Comparison of ENCODE assay signal across 34 mouse cellular contexts in the genomic region with DNA sequence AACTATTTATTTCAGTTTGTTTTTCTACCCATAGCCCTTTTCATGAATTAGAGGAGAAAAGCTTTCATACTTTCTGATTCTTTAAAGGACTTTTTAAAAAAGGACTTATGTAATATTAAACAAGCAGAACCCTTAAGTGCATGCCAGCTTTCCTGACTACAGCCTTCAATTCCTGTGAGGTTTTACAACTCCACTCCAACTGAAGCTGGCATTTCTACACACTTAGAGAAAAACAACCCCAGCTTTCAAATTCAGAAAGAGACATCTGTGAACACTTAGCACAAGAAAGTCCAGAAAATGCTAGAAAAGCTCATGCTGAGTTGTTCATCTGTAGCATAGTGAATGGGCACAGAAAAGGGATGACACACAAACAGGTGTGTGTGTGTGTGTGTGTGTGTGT. TPM values are rescaled to one million over a fixed set of nuclear protein-coding genes. Genes with fewer than 3 reads are reported as not detected.
A peak's percentile ranks its signal among the peaks of the same experiment; 100 is the strongest.
DNase-seq lines count a peak whose midpoint lies in the region; ATAC-seq and TF ChIP-seq lines count a peak whose summit lies in the region.
"Had no signal": no experiment of that assay in that cellular context is flagged by ENCODE, and none has a peak within 500 bp of the region (broad histone marks: within the 10 kb centered on the region; RNA-seq: fewer than 3 reads in every experiment).

No protein-coding gene starts in this region.

- H3K4me2 ChIP-seq in embryonic facial prominence, embryonic 13.5 days: no peak overlapping the region
- H3K4me2 ChIP-seq: forebrain, embryonic 15.5 days; heart, embryonic 12.5 days; hindbrain, embryonic 15.5 days; intestine, embryonic 15.5 days; liver, embryonic 15.5 days; lung, embryonic 14.5 days had no signal

- no peaks in the 10 kb centered on the region for H3K27me3 ChIP-seq in embryonic facial prominence, embryonic 13.5 days
- no peaks in the 10 kb centered on the region for H3K27me3 ChIP-seq in embryonic facial prominence, embryonic 10.5 days (replicated peaks; ENCODE audit: low read depth, poor library complexity, severe bottlenecking)
- no peaks in the 10 kb centered on the region for H3K27me3 ChIP-seq in thymus, adult 2 months (ENCODE audit: control insufficient read depth, insufficient read depth, low read length)
- H3K27me3 ChIP-seq: CH12.LX; forebrain, embryonic 15.5 days; heart, embryonic 12.5 days; hindbrain, embryonic 15.5 days; intestine, embryonic 15.5 days; liver, embryonic 15.5 days had no signal

- no peak overlapping the region for H3K9ac ChIP-seq in embryonic facial prominence, embryonic 13.5 days
- H3K9ac ChIP-seq: forebrain, embryonic 15.5 days; heart, embryonic 12.5 days; hindbrain, embryonic 15.5 days; intestine, embryonic 15.5 days; liver, embryonic 15.5 days; lung, embryonic 14.5 days had no signal

- H3K36me3 ChIP-seq in embryonic facial prominence, embryonic 13.5 days: peaks cover 53% of the 10 kb centered on the region
- H3K36me3 ChIP-seq in embryonic facial prominence, embryonic 10.5 days (replicated peaks): peaks cover 70% of the 10 kb centered on the region
- H3K36me3 ChIP-seq in thymus, adult 2 months (ENCODE audit: control insufficient read depth, insufficient read depth, low read length): peaks cover 7% of the 10 kb centered on the region; the same call in 1 of the 2 replicates

- no peaks in the 10 kb centered on the region for H3K9me3 ChIP-seq in embryonic facial prominence, embryonic 13.5 days
- H3K9me3 ChIP-seq in embryonic facial prominence, embryonic 10.5 days: no peaks in the 10 kb centered on the region
- H3K9me3 ChIP-seq: forebrain, embryonic 10.5 days; forebrain, embryonic 15.5 days; heart, embryonic 12.5 days; hindbrain, embryonic 15.5 days; intestine, embryonic 15.5 days; liver, embryonic 15.5 days had no signal

- ATAC-seq in embryonic facial prominence, embryonic 13.5 days (ENCODE audit: insufficient number of reproducible peaks, insufficient read depth, low FRiP score, low TSS enrichment, low read depth): no peak
- ATAC-seq: activated CD4-positive, CD25-positive, alpha-beta regulatory T cell, adult 4 months; forebrain, embryonic 15.5 days; intestine, embryonic 15.5 days had no signal

- H3K27ac ChIP-seq in embryonic facial prominence, embryonic 13.5 days: peak overlapping the region; percentile 28; the same call in 1 of the 2 replicates
- H3K27ac ChIP-seq in embryonic facial prominence, embryonic 10.5 days (replicated peaks): no peak overlapping the region
- H3K27ac ChIP-seq in layer of hippocampus, adult 2 months: peak overlapping the region; percentile 82
- peak overlapping the region; percentile 57 for H3K27ac ChIP-seq in olfactory bulb, adult 2 months (ENCODE audit: insufficient read depth, low read depth, low read length)
- H3K27ac ChIP-seq in thymus, adult 2 months (ENCODE audit: control insufficient read depth, insufficient read depth, low read length): no peak overlapping the region
- H3K27ac ChIP-seq: forebrain, embryonic 10.5 days; hindbrain, embryonic 15.5 days; intestine, embryonic 15.5 days; liver, embryonic 15.5 days had no signal

- TF ChIP-seq CTCF in layer of hippocampus, adult 2 months (conservative IDR thresholded peaks at IDR 0.05): no peak
- no peak for TF ChIP-seq CTCF in olfactory bulb, adult 2 months (IDR thresholded peaks at IDR 0.05; ENCODE audit: insufficient read depth, low read depth, low read length)
- TF ChIP-seq CTCF in thymus, adult 2 months (IDR thresholded peaks at IDR 0.05; ENCODE audit: borderline replicate concordance, control insufficient read depth, extremely low read depth, insufficient read depth, low read length, poor library complexity): no peak

- H3K4me3 ChIP-seq in embryonic facial prominence, embryonic 13.5 days: no peak overlapping the region
- no peak overlapping the region for H3K4me3 ChIP-seq in embryonic facial prominence, embryonic 10.5 days
- H3K4me3 ChIP-seq in layer of hippocampus, adult 2 months: no peak overlapping the region
- H3K4me3 ChIP-seq in olfactory bulb, adult 2 months (ENCODE audit: insufficient read depth, low read depth, low read length): no peak overlapping the region
- H3K4me3 ChIP-seq in thymus, adult 2 months (ENCODE audit: control insufficient read depth, insufficient read depth, low read length): no peak overlapping the region
- H3K4me3 ChIP-seq: forebrain, embryonic 10.5 days; forebrain, embryonic 15.5 days; heart, embryonic 12.5 days; hindbrain, embryonic 15.5 days; intestine, embryonic 15.5 days; liver, embryonic 15.5 days had no signal

- H3K4me1 ChIP-seq in embryonic facial prominence, embryonic 13.5 days: peaks cover 9% of the 10 kb centered on the region; the same call in 1 of the 2 replicates
- no peaks in the 10 kb centered on the region for H3K4me1 ChIP-seq in embryonic facial prominence, embryonic 10.5 days
- H3K4me1 ChIP-seq in olfactory bulb, adult 2 months (ENCODE audit: control insufficient read depth, insufficient read depth, low read length): peaks cover 12% of the 10 kb centered on the region
- no peaks in the 10 kb centered on the region for H3K4me1 ChIP-seq in thymus, adult 2 months (replicated peaks; ENCODE audit: control insufficient read depth, insufficient read depth, low read length)
- H3K4me1 ChIP-seq: forebrain, embryonic 10.5 days; forebrain, embryonic 15.5 days; hindbrain, embryonic 15.5 days; intestine, embryonic 15.5 days; liver, embryonic 15.5 days had no signal

- TF ChIP-seq POLR2A in olfactory bulb, adult 2 months (IDR thresholded peaks at IDR 0.05; ENCODE audit: insufficient read depth, low read depth, low read length): no peak
- no peak for TF ChIP-seq POLR2A in thymus, adult 2 months (IDR thresholded peaks at IDR 0.05; ENCODE audit: control insufficient read depth, extremely low read depth, insufficient read depth, low read length, poor library complexity)

- no peak for DNase-seq in embryonic facial prominence, embryonic 10.5 days (ENCODE audit: low spot score)
- peak in 1 of 2 experiments; percentile 41 for DNase-seq in layer of hippocampus, adult 2 months (ENCODE audit: low spot score in 2 of 2)
- no peak for DNase-seq in layer of hippocampus, adult 11-12 months (ENCODE audit: low spot score)
- DNase-seq in adipocyte (ENCODE audit: low spot score): peak; percentile 37
- DNase-seq in right cerebral cortex, adult 2 months (ENCODE audit: low spot score in 2 of 2): no peak
- no peak for DNase-seq in thymus, adult 2 months
- DNase-seq: adrenal gland, postnatal 10 days; cerebellum, adult 11 months; cerebellum, adult 9-10 months; cerebellum, postnatal 36 days; embryo, embryonic 11 days; gastrocnemius, postnatal 14 days; heart, adult 18-20 months; heart, postnatal 4 days; kidney, adult 2 months; kidney, postnatal 36 days; lung, embryonic 14.5 days; lung, postnatal 14 days; midbrain, embryonic 14.5 days; retina, postnatal 1 day; right cerebral cortex, postnatal 25 days; spleen, adult 18-20 months; thymus, adult 18-20 months; thymus, postnatal 36 days had no signal

RNA-seq across cellular contexts. Expression of a gene that starts 19.8 kb away (rescaled TPM):
- 16.4 and 18.7 TPM in 2 replicates for polyA plus RNA-seq in embryonic facial prominence, embryonic 13.5 days (2015; fragmentation: Nextera tagmentation; extraction: Ambion mirVana)
- 16.3 and 20.2 TPM in 2 replicates for polyA plus RNA-seq in embryonic facial prominence, embryonic 10.5 days (2016; fragmentation: Nextera tagmentation; extraction: Ambion mirVana)
- total RNA-seq in layer of hippocampus, adult 2 months (2021): 1 to 10 TPM; 4.8 to 5.1 TPM
- not detected in 2 replicates for polyA plus RNA-seq in olfactory bulb, adult 2 months (2012; ENCODE audit: insufficient read depth, insufficient read length, low replicate concordance, missing spikeins)
- 1.0 and 1.3 TPM in 2 replicates for polyA plus RNA-seq in thymus, adult 2 months (2012; rRNA removed)

RNA-seq across cellular contexts. Expression of a gene that starts 56.8 kb away (rescaled TPM):
- polyA plus RNA-seq in embryonic facial prominence, embryonic 13.5 days (2015; fragmentation: Nextera tagmentation; extraction: Ambion mirVana): 36.6 and 37.5 TPM in 2 replicates
- 36.0 and 37.4 TPM in 2 replicates for polyA plus RNA-seq in embryonic facial prominence, embryonic 10.5 days (2016; fragmentation: Nextera tagmentation; extraction: Ambion mirVana)
- 10 to 100 TPM; 38.8 to 40.7 TPM for total RNA-seq in layer of hippocampus, adult 2 months (2021)
- not detected in 2 replicates for polyA plus RNA-seq in olfactory bulb, adult 2 months (2012; ENCODE audit: insufficient read depth, insufficient read length, low replicate concordance, missing spikeins)
- 21.3 and 25.7 TPM in 2 replicates for polyA plus RNA-seq in thymus, adult 2 months (2012; rRNA removed)

Comparison
In these comparisons a context has a peak if more than half of its experiments do, and no peak if none do; other contexts are left out.
1. H3K27ac ChIP-seq: peak in embryonic facial prominence, embryonic 13.5 days (single experiment), layer of hippocampus, adult 2 months (single experiment) and olfactory bulb, adult 2 months (single experiment); none in embryonic facial prominence, embryonic 10.5 days (single experiment) and thymus, adult 2 months (single experiment).